Mouse (Mus musculus) intestine, postnatal 0 days (tissue): ENCODE results near the gene Cntnap5c. TPM values are rescaled to one million over a fixed set of nuclear protein-coding genes. Genes with fewer than 3 reads are reported as not detected.

ENCODE experiments used
- ATAC-seq: fragments of 200-750 bp; cut with Nextera tagmentation; 2 replicates; pipeline ENCODE4 v1.8.0; 2017; ENCODE audit warnings: mild to moderate bottlenecking, moderate TSS enrichment, moderate library complexity
- H3K27ac ChIP-seq: fragments of 300-500 bp; sonication (generic); 2 replicates; pipeline ENCODE4 v1.5.1; 2014; ENCODE audit warnings: mild to moderate bottlenecking, low read depth, low read length, moderate library complexity
- H3K27me3 ChIP-seq: fragments of 300-500 bp; sonication (generic); replicated peaks from 2 replicates; pipeline ENCODE4 v1.6.1; 2014; ENCODE audit warnings: low read length, mixed read lengths; ENCODE audit not compliant: control insufficient read depth, insufficient read depth
- H3K36me3 ChIP-seq: fragments of 300-500 bp; sonication (generic); 2 replicates; pipeline ENCODE4 v1.6.1; 2014; ENCODE audit warnings: mild to moderate bottlenecking, moderate library complexity; ENCODE audit not compliant: control insufficient read depth, insufficient read depth
- H3K4me1 ChIP-seq: fragments of 300-500 bp; sonication (generic); replicated peaks from 2 replicates; pipeline ENCODE4 v1.6.1; 2014; ENCODE audit warnings: antibody characterized with exemption, low read length, mixed read lengths; ENCODE audit not compliant: control insufficient read depth, insufficient read depth
- H3K4me2 ChIP-seq: fragments of 300-500 bp; sonication (generic); replicated peaks from 2 replicates; pipeline ENCODE4 v1.6.1; 2014; ENCODE audit warnings: low read depth, mild to moderate bottlenecking, moderate library complexity
- H3K4me3 ChIP-seq: fragments of 300-500 bp; sonication (generic); 2 replicates; pipeline ENCODE4 v1.5.1; 2014; ENCODE audit warnings: low read depth, low read length
- H3K9ac ChIP-seq: fragments of 300-500 bp; sonication (generic); 2 replicates; pipeline ENCODE4 v1.6.1; 2014; ENCODE audit warnings: mild to moderate bottlenecking, low read depth, low read length
- H3K9me3 ChIP-seq: fragments of 300-500 bp; sonication (generic); 2 replicates; pipeline ENCODE4 v1.6.1; 2016; ENCODE audit warnings: mixed run types; ENCODE audit not compliant: control insufficient read depth
- CTCF ChIP-seq: sonication (generic); IDR thresholded peaks from 2 replicates; pipeline ENCODE4 v1.5.1; 2016; ENCODE audit warnings: low read depth, mild to moderate bottlenecking, control low read depth, antibody characterized with exemption, moderate library complexity
- WGBS: fragments of 180-500 bp; shearing (Covaris S2); extraction: QIAGEN DNeasy Blood & Tissue Kit; methylation state at CpG from one replicate; pipeline ENCODE4 v1.1.7; 2014; 5-methylcytosine and 5-hydroxymethylcytosine counted together
- polyA plus RNA-seq: library from polyadenylated mRNA; unstranded; fragments of >200 nt; fragmentation: Nextera tagmentation; extraction: Ambion mirVana; gene quantifications from 2 replicates; pipeline ENCODE4 v1.2.1, GENCODE M21; 2015

Cntnap5c gene
- polyA plus RNA-seq, 1 experiment from 2014 or later, result not detected

GRCm38 (mm10) chr17:57999080-57999479, 229.7 kb downstream of the Cntnap5c start:
- Histone ChIP-seq H3K4me2 (no peak overlapping the region), H3K9ac (no peak overlapping the region), H3K36me3 (no peaks in the 10 kb centered on the region), H3K4me1 (no peaks in the 10 kb centered on the region), H3K27me3 (no peaks in the 10 kb centered on the region), H3K9me3 (no peaks in the 10 kb centered on the region), H3K4me3 (no peak overlapping the region), H3K27ac (no peak overlapping the region)
- no peak for TF ChIP-seq CTCF
- WGBS, result 66% methylated on average over 2 of the region's 2 CpGs
- ATAC-seq, result no peak

- no peaks in the 10 kb centered on the region for H3K36me3 ChIP-seq
- no peak overlapping the region for H3K9ac ChIP-seq
- H3K27ac ChIP-seq, result no peak overlapping the region
- WGBS, result 84% methylated on average over 5 of the region's 5 CpGs
- H3K9me3 ChIP-seq, result no peaks in the 10 kb centered on the region
- H3K4me2 ChIP-seq, result no peak overlapping the region
- H3K27me3 ChIP-seq, result no peaks in the 10 kb centered on the region
- TF ChIP-seq CTCF, result no peak
- H3K4me3 ChIP-seq, result no peak overlapping the region
- H3K4me1 ChIP-seq, result no peaks in the 10 kb centered on the region
- ATAC-seq, result no peak
Observed at GRCm38 (mm10) chr17:58002845-58003244, 233.5 kb downstream of the Cntnap5c start.

- H3K4me3 ChIP-seq, result no peak overlapping the region
- no peaks in the 10 kb centered on the region for H3K9me3 ChIP-seq
- H3K4me2 ChIP-seq, result no peak overlapping the region
- no peaks in the 10 kb centered on the region for H3K4me1 ChIP-seq
- H3K27me3 ChIP-seq, result no peaks in the 10 kb centered on the region
- H3K9ac ChIP-seq, result no peak overlapping the region
- no peak overlapping the region for H3K27ac ChIP-seq
- ATAC-seq, result no peak
- no peaks in the 10 kb centered on the region for H3K36me3 ChIP-seq
- no peak for TF ChIP-seq CTCF
- WGBS, result 74% methylated on average over 1 of the region's 1 CpGs
Observed at GRCm38 (mm10) chr17:58003322-58003721, 234.0 kb downstream of the Cntnap5c start.

GRCm38 (mm10) chr17:58004491-58004890, 235.1 kb downstream of the Cntnap5c start:
- H3K9ac ChIP-seq, result no peak overlapping the region
- H3K4me1 ChIP-seq, result no peaks in the 10 kb centered on the region
- no peak for TF ChIP-seq CTCF
- H3K27me3 ChIP-seq, result no peaks in the 10 kb centered on the region
- no peaks in the 10 kb centered on the region for H3K36me3 ChIP-seq
- no peak for ATAC-seq
- H3K4me2 ChIP-seq, result no peak overlapping the region
- H3K9me3 ChIP-seq, result no peaks in the 10 kb centered on the region
- no peak overlapping the region for H3K4me3 ChIP-seq
- H3K27ac ChIP-seq, result no peak overlapping the region
- 69% methylated on average over 2 of the region's 2 CpGs for WGBS

- H3K4me3 ChIP-seq, result no peak overlapping the region
- no peaks in the 10 kb centered on the region for H3K36me3 ChIP-seq
- no peak for ATAC-seq
- no peak overlapping the region for H3K9ac ChIP-seq
- no peak overlapping the region for H3K4me2 ChIP-seq
- H3K9me3 ChIP-seq, result no peaks in the 10 kb centered on the region
- no peak overlapping the region for H3K27ac ChIP-seq
- 70% methylated on average over 2 of the region's 2 CpGs for WGBS
- TF ChIP-seq CTCF, result no peak
- no peaks in the 10 kb centered on the region for H3K27me3 ChIP-seq
- no peaks in the 10 kb centered on the region for H3K4me1 ChIP-seq
Observed at GRCm38 (mm10) chr17:58041178-58041577, 271.8 kb downstream of the Cntnap5c start.

- TF ChIP-seq CTCF, result no peak
- Histone ChIP-seq H3K27ac (no peak overlapping the region), H3K4me3 (no peak overlapping the region), H3K36me3 (no peaks in the 10 kb centered on the region), H3K27me3 (no peaks in the 10 kb centered on the region), H3K4me1 (no peaks in the 10 kb centered on the region), H3K4me2 (no peak overlapping the region), H3K9me3 (no peaks in the 10 kb centered on the region), H3K9ac (no peak overlapping the region)
- ATAC-seq, result no peak
Observed at GRCm38 (mm10) chr17:58045149-58045548, 275.8 kb downstream of the Cntnap5c start.

- H3K27me3 ChIP-seq, result no peaks in the 10 kb centered on the region
- no peak for TF ChIP-seq CTCF
- no peak overlapping the region for H3K4me2 ChIP-seq
- ATAC-seq, result no peak
- H3K36me3 ChIP-seq, result no peaks in the 10 kb centered on the region
- H3K4me3 ChIP-seq, result no peak overlapping the region
- no peaks in the 10 kb centered on the region for H3K9me3 ChIP-seq
- H3K4me1 ChIP-seq, result no peaks in the 10 kb centered on the region
- H3K27ac ChIP-seq, result no peak overlapping the region
- no peak overlapping the region for H3K9ac ChIP-seq
- 82% methylated on average over 7 of the region's 7 CpGs for whole genome bisulfite sequencing
Observed at GRCm38 (mm10) chr17:58069912-58070311, 300.5 kb downstream of the Cntnap5c start.
